Mouse (Mus musculus) hindbrain, embryonic 11.5 days (tissue): ENCODE measurements around the gene Vmn2r99. TPM values are rescaled to one million over a fixed set of nuclear protein-coding genes. Genes with fewer than 3 reads are reported as not detected.

Experiments
- ATAC-seq: fragments of 200-750 bp; cut with Nextera tagmentation; 2 replicates; pipeline ENCODE4 v1.8.0; 2017; ENCODE audit warnings: mild to moderate bottlenecking, moderate TSS enrichment, moderate library complexity; ENCODE audit not compliant: low FRiP score
- DNase-seq: peaks from one replicate; pipeline ENCODE4 v3.0.0-alpha.2; 2015; ENCODE audit warnings: low spot score
- H3K27ac ChIP-seq: fragments of 300-500 bp; sonication (generic); 2 replicates; pipeline ENCODE4 v1.5.1; 2014; ENCODE audit warnings: mild to moderate bottlenecking, low read depth, low read length
- H3K27me3 ChIP-seq: fragments of 300-500 bp; sonication (generic); 2 replicates; pipeline ENCODE4 v1.6.1; 2014; ENCODE audit warnings: mild to moderate bottlenecking, low read length, moderate library complexity, mixed read lengths; ENCODE audit not compliant: control insufficient read depth, insufficient read depth
- H3K36me3 ChIP-seq: fragments of 300-500 bp; sonication (generic); 2 replicates; pipeline ENCODE4 v1.6.1; 2014; ENCODE audit warnings: mild to moderate bottlenecking, low read length, moderate library complexity, mixed read lengths; ENCODE audit not compliant: control insufficient read depth, insufficient read depth
- H3K4me1 ChIP-seq: fragments of 300-500 bp; sonication (generic); replicated peaks from 2 replicates; pipeline ENCODE4 v1.6.1; 2014; ENCODE audit warnings: low read length, mixed read lengths; ENCODE audit not compliant: control insufficient read depth, insufficient read depth
- H3K4me2 ChIP-seq: fragments of 300-500 bp; sonication (generic); replicated peaks from 2 replicates; pipeline ENCODE4 v1.6.1; 2014; ENCODE audit warnings: mild to moderate bottlenecking, low read depth, low read length
- H3K4me3 ChIP-seq: fragments of 300-500 bp; sonication (generic); 2 replicates; pipeline ENCODE4 v1.5.1; 2014; ENCODE audit warnings: low read depth, low read length
- H3K9ac ChIP-seq: fragments of 300-500 bp; sonication (generic); 2 replicates; pipeline ENCODE4 v1.6.1; 2014; ENCODE audit warnings: low read depth, low read length
- H3K9me3 ChIP-seq: fragments of 300-500 bp; sonication (generic); 2 replicates; pipeline ENCODE4 v1.6.1; 2016; ENCODE audit warnings: low read length; ENCODE audit not compliant: control insufficient read depth
- WGBS: fragments of 180-500 bp; shearing (Covaris S2); extraction: QIAGEN DNeasy Blood & Tissue Kit; methylation state at CpG from one replicate; pipeline ENCODE4 v1.1.7; 2014; 5-methylcytosine and 5-hydroxymethylcytosine counted together
- polyA plus RNA-seq: library from polyadenylated mRNA; unstranded; fragments of >200 nt; fragmentation: Nextera tagmentation; extraction: Ambion mirVana; gene quantifications from 2 replicates; pipeline ENCODE4 v1.2.1, GENCODE M21; 2014

The Vmn2r99 gene
- not detected in 2 replicates for polyA plus RNA-seq

DNA sequence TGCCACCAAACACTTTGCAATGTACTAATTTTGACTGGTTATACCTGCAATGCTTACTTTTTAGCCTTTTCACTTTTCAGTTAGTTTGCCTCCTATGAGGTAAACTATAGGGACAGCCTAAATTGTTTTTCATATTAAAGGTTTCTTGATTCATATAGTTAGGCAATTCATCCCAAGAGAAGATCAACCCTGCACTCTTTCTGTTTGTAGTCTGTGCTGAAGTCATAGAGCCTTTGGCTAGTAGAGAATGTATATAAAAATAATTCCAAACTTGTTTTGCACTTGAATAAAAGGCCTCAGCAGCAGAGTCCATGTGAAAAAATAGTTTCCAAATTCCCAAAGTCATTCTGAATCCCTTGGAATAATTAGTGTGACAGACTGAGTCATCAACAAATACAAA is at the start of gene Vmn2r99:
Gene Vmn2r99, plus strand, starts transcription at position 301 of the 400 bp plus-strand sequence.
- Histone ChIP-seq H3K9ac (no peak within 1 kb of the TSS), H3K27ac (no peak within 1 kb of the TSS), H3K9me3 (no peaks in the 10 kb centered on the region; the same call in 1 of the 2 replicates), H3K4me3 (no peak within 1 kb of the TSS), H3K4me1 (no peaks in the 10 kb centered on the region), H3K27me3 (no peaks in the 10 kb centered on the region), H3K36me3 (no peaks in the 10 kb centered on the region), H3K4me2 (no peak within 1 kb of the TSS)
- ATAC-seq (no peak), DNase-seq (no peak)

GRCm38 (mm10) chr17:19437623-19438022 is 75.9 kb downstream of the Vmn2r99 start:
- H3K4me1 ChIP-seq = no peaks in the 10 kb centered on the region
- 88% methylated on average over 3 of the region's 3 CpGs for WGBS
- ATAC-seq (no peak), DNase-seq (no peak)
- no peak overlapping the region for H3K4me2 ChIP-seq
- H3K36me3 ChIP-seq = no peaks in the 10 kb centered on the region
- no peak overlapping the region for H3K27ac ChIP-seq
- no peaks in the 10 kb centered on the region for H3K27me3 ChIP-seq
- H3K9me3 ChIP-seq = no peaks in the 10 kb centered on the region
- no peak overlapping the region for H3K9ac ChIP-seq
- no peak overlapping the region for H3K4me3 ChIP-seq

- DNase-seq (no peak), ATAC-seq (no peak)
- no peak overlapping the region for H3K27ac ChIP-seq
- H3K9ac ChIP-seq = no peak overlapping the region
- no peaks in the 10 kb centered on the region for H3K9me3 ChIP-seq
- H3K4me3 ChIP-seq = no peak overlapping the region
- 85% methylated on average over 1 of the region's 1 CpGs for WGBS
- no peaks in the 10 kb centered on the region for H3K36me3 ChIP-seq
- H3K4me1 ChIP-seq = no peaks in the 10 kb centered on the region
- H3K4me2 ChIP-seq = no peak overlapping the region
- no peaks in the 10 kb centered on the region for H3K27me3 ChIP-seq
Measured at GRCm38 (mm10) chr17:19444932-19445331, 83.2 kb downstream of the Vmn2r99 start.

Other genes with a start within 250 kb of the Vmn2r99 start
- gene Vmn2r100, start 142.8 kb downstream of the Vmn2r99 start, polyA plus RNA-seq = not detected in 2 replicates
- gene Vmn2r101, start 215.3 kb downstream of the Vmn2r99 start, polyA plus RNA-seq = not detected in 2 replicates